Mouse (Mus musculus) adrenal gland, adult 18-20 months (tissue): ENCODE measurements around the gene Mrps27. TPM values are rescaled to one million over a fixed set of nuclear protein-coding genes. Genes with fewer than 3 reads are reported as not detected.

ENCODE experiments used
- DNase-seq, 2 experiments: peaks; one replicate each; pipeline ENCODE4 v3.0.0; 2021 to 2022; ENCODE audit warnings: low spot score in 2 of 2
- total RNA-seq, 2 experiments: library from RNA; stranded (reverse); gene quantifications; 1 replicate in 1 of 2; 2 replicates in 1 of 2; pipeline ENCODE4 v1.2.3; 2021

Mrps27 gene
- total RNA-seq, 2 experiments from 2014 or later, result 39.8 to 40.9 TPM

DNA sequence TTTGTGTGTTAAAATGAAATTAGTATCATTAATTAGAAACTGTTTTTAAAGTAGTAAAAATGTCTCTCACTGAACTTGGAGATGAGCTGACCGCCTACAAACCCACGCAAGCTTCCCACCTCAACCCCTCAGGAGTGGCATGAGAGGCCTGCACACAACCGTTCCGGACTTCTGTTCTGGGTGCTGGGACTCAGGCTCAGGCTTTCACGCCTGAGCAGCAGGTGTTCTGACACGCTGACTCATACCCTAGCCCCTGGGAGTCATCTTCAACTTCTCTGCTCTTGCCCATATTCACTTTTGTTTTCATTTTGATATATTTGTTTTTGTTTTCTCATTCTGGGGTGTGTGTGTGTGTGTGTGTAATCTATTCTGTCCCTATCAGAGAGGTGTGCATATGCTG lies 5.4 kb downstream of the Mrps27 start:
- no peak for DNase-seq

DNA sequence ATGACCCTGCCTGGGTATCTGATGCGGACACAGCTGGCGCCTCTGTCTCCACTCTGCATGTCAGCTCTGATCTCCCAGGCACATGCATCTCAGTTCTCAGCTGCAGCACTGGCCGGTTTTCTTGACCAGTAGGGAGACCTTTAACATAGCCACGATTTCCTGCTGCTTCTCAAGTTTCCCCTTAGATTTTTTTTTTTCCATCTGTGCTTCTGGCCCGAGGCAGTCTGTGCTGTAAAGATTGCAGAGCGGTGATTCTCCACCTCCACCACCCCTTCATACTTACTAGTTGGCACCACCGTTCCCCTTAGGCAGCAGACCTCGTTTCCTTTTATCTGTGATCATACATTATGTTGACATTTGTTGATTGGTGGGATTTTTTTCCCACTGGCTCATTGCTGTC lies 6.6 kb downstream of the Mrps27 start:
- no peak for DNase-seq

DNA sequence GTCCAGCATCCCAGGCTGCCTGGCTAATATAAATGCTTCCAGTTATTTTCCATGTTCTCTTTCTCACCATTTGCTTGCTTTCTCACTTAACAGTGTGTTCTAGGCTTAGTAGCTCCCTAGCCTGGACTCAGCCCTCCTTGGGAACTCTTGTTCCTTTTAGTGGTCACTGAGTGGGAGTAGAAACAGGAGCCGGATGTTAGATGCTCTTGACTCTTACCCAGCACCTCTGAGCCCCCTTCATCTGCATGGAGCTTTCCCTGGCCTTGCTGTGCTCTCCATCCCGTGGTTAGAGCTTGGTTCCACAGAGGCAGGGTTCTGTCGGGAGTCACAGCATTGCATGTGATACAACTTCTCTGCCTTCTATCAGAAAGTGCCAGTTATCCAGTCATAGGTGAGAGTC lies 7.0 kb downstream of the Mrps27 start:
- no peak for DNase-seq

DNA sequence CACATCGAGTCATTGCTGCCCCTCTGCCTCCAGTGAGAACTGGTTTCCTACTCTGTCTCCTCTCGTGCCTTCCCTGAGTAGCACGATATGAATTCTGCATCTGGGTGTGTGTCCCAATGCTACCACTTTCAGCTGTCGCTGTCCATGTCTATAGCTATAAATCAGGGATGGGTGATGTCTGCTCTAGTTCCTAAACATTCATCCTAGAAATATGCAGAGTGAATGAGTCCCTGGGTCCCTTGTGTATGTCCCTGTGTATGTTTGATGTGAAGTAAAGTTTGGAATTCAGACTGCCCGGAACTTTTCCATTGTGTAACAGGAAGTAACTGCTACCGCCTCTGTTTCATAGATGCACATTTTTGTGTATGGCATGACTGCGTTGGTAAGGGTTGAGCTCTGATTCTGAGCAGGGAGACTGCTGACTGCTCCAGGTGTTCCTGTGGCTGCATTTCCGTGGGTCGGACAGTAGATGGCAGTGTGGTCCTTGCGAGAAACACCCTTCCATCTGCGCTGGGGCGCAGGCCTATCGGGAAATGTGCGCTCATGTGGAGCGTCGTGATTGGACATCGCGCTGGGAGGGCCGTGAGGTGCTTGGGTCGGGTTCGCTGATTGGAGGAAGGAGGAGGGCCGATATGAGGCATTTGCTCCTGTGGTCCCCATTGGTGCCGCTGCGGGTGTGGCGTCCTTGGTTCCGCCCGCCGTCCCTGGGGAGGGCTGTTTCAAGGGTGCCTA lies 8.3 kb downstream of the Mrps27 start:
- DNase-seq, result peak; percentile 82 to 87

DNA sequence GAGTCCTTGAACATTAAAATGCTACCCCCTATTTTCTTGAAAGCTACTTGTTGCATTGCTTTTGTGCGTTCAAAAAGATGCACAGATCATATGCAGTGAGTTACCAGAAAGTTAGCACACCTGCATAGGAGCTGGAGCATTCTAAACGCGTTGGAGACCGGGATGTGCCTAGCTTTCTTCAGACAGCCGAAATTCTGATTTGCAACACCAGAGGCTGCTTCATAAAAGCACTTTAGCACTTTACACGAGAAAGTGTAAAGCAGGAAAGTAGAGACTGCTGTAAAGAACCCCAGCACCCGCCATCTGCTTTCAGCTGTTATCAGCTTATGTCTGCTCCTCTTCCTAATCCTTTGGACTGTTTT lies 8.9 kb downstream of the Mrps27 start:
- DNase-seq, result no peak

DNA sequence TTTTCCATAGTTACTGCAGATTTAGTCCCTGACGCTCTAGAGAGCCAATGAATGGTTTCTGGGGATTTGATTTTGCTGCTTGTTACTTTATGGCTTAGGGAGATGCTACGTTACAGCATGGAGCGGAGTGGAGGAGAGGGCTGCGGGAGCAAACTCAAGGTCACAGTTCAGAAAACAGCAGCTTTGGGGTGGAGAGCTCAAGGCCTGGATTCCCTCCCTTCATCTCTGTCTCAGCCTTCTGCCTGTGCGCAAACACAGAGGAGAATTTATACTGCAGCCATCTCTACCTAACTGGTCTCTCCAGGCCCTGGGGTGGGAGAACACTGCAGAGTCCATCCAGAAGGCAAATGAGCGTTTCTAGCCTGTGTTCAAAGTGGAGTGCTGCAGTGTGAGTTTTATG lies 10.5 kb downstream of the Mrps27 start:
- no peak for DNase-seq

DNA sequence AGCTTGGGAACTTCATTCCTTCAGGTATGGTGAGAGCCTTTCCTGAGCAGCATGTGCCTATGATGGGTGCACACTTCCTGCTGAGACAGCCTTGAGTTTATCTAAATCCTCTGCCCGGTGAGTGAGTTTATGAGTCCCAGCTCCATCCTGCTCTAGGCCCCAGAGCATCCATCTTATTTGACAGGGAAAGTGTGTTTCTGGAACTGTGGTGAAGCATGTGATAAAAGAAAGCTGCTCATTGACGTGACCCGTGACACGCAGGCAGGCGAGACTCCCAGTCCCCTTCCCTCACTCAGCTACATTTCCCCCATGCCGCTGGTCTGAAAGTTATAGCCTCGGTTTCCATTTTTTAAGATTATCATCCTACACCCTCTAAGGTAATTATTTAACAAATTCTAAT lies 11.3 kb downstream of the Mrps27 start:
- no peak for DNase-seq

DNA sequence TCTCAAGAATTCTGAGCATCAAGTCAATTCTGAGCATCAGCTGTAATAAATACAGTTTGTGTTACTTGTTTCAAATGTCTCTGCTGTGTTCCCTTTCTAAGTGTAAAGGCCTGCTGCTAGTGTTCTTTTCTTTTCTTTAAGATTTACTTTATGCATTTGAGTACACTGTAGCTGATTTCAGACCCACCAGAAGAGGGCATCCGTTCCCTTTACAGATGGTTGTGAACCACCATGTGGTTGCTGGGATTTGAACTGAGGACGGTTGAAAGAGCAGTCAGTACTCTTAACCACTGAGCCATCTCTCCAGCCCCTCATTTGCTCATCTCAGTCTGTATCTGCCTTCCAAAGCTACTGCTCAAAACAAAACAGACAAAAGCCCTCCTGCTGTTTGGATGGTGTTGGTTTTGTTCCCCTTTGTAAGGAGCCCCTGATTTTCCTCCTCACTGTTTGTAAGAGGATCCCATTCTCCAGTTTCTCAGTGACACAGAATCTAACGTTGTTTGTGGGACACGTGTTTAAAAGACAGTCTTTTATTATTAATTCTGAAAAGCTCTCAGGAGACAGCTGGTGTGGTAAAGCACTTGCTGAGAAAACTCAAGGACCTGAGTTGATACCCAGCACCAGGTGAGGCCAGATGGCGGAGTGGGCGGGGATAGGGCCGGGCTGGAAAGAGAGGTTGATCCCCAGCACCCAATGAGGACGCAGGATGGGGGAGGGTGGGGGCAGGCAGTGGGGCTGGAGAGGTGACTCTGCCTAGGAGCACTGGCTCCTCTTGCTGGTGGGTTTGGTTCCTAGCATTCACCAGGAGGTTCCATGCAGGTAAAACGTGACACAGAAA lies 12.1 kb downstream of the Mrps27 start:
- no peak for DNase-seq

DNA sequence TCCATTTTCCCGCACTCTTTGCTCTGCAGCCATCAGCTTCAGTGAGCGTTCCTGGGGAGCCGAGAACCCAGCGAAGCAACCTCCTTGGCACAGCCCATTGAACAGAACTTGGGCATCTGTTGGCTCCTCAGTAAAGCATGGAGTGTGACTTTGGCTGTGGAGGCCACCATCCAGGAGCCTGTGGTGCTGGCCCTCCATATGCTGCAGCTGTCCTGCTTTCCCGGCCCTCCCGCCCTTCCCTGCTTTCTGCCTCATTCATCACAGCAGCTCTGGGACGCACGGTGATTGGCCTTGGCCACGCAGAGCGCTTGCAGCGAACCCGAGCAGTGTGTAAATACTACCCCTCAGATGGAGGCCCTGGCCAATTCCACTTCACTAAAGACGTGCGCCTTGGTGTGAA lies 14.3 kb downstream of the Mrps27 start:
- DNase-seq, result no peak

DNA sequence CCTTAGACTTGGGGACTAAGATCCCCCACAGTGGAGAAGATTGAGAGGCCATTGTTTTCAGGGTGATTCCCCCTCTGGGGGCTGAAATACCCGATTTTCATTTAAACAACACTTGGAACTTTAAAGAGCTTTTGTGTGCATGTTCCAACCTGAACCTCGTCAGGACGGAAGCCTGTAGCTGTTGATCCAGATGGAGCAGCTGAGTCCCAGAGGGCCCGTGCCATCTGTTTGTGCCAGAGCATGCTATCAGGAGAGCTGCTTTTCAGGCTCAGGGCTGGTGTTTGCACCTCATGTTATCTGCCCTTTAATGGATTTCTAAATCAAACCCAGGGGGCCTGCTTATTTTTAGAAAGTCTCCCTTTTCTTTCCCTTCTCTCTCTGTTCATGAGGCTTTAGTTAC lies 19.3 kb downstream of the Mrps27 start:
- no peak for DNase-seq

DNA sequence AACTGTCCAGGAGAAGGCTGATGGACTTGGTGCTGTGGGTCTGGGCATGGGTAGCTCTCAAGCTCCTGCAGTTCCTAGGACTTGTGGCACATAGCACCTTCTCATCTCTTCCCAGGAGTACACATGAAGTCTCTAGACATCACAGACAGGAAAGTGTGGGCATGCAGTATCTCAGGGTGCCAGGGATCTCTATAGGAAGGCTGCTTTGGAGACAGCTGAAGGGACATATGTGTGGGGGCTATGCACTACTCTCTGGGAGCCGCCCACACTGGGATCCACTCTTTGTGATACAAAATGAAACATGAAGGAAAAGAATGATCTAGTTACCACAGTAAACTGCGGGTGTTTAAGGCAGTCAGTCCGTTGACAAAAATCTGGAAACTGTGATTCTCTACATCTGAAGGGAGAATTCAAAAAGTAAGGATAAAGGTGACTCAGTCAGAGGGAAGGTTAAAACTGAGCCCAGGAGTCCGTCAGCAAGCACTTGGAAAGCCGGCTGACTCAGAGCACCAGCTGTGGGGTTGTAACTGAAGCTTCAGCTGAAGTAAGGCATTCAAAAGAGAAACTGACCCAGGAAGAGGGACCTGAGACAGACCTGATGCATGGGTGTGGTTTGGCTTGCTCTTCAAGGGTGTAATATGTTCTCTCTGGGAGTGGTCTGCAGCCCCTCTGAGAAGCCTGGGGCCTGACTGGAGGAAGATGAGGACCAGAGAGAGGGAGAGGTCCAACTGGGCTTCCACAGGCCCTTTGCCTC lies 22.0 kb downstream of the Mrps27 start:
- no peak for DNase-seq

DNA sequence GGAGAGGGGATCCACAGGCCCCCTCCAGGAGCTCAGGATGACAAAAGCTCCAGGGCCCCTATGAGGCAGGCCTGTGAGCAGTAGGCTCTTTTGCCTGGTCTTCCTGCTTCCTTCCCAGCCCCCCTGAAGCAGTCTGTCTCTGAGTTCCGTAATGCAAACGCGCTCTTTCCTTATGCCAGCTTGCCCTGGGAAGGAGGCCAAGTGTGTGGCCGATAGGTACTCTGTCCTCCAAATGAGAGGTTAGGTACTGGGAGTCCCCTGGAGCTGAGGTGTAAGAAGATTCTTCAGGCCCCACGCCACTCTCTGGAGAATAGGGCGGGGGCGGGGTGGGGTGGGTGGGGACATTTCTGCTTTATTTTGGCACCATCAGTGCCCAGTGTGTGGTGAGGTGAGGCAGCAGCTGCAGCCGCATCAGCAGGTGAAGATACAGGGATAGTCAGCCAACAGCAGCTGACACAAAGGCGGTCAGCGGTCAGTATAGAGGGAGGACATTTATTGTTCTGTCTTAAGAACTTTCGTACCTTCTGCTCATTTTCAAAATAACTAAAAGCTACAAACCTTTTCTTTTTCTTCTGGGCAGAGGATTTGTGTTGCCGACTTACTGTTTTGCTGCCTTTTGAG lies 23.1 kb downstream of the Mrps27 start:
- DNase-seq, result no peak

DNA sequence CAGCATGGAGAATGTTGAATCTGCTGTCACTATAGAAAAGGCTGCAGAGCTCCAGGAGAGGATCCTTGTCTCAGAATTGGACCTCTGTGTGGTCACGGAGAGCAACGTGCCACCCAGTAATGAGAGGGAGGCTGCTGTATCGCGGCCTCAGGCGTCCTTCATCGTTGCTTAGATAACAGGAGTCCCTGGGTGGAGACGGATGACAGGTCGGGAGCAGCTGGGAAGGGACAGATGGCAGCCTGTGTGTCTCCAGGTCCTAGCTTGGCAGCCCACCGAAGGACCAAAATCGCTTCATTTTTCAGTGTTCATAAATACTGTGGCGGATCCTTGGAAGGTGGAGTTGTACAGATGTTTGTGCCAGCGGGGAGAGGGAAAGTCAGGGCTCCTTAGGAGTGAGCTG lies 24.5 kb downstream of the Mrps27 start:
- no peak for DNase-seq

DNA sequence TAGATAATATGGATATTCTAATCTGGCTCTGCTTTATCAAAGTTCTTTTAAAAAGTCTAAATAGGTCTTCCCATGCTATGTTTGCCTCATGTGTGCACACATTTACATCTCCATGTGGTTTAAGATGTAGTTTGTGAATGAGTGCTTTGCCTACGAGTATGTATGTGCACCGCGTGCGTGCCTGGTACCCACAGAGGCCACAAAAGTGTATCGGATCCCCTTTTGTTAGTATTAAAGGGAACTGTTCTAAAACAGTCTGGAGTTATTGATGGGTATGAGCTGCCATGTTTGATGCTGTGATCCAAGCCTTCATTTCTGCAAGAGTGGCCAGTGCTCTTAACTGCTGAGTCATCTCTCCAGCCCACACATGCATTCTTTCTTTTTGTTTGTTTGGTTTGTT lies 26.7 kb downstream of the Mrps27 start:
- no peak for DNase-seq

DNA sequence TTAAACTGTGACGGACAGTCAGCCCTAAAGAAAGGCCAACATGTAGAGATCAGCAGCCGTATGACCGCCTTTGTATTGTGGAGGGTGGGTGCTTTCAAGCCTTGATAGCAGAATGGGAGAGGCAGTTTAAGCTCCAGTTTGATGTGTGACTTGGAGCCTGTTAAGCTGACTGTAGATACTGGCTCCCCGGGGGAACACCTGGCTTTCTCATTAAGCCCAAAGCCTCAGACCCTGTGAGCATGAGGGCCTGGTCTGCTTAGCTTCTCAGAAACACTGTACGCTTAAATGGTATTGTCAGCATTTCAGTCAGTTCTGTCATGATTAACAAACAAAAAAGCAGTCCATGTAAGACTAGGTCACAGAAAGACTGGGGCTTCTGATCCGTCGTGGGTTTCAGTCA lies 29.1 kb downstream of the Mrps27 start:
- no peak for DNase-seq

DNA sequence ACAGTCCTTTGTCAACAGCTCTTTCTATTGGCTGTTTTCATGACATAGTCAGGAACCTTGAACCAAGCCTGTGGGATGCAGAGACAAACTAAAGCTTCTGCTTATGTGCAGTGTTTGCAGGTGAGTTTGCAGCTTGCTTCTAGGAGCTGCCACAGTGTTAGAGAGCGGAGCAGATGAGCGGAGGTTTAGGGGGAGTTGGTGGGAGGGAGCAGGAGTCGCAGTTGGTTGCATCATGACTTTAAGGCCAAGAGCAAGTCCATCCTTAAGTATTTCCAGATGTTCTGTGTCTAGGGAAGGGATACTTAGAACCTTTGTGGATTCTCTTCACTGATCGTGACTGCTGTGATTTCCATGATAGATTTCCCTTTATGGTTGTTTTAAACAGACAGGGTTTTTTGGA lies 29.6 kb downstream of the Mrps27 start:
- no peak for DNase-seq

DNA sequence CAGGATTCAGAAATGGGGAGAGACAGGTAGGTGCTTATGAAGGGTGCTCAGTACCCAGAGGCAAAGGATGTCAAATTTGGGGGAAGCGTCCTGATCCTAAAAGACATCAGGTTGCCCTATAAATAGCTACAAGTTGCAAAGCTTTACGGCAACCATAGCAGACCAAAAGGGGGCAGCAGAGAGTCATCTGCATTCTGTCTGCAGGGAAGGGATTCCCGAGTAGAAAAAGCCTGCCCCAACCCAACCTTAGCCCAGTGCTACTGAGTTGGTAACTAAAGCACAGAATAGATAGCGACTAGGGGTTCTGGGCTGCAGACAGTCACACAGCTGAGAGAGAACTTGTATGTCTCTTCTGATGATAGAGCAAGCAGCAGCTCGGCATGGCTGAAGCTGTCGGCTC lies 31.0 kb downstream of the Mrps27 start:
- DNase-seq, result peak; percentile 80 to 83

DNA sequence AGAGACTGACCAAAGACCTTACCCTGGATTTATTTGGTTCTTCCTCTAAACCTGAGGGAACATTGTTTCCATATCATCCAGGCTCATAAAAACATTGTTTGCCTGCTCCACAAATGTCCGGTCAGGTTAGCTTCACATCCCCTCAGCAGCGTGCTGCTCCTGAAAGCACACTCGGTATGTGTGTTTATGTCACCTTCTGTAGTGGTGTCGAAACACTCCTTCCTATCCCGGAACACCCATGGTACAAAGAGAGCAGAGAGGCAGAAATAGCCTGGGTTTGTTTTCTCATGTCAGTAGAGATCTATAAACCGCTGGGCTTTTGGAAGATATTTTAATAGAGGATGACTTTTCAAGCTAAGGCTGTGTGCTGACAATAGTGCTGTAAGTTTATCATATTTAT lies 32.5 kb downstream of the Mrps27 start:
- no peak for DNase-seq

DNA sequence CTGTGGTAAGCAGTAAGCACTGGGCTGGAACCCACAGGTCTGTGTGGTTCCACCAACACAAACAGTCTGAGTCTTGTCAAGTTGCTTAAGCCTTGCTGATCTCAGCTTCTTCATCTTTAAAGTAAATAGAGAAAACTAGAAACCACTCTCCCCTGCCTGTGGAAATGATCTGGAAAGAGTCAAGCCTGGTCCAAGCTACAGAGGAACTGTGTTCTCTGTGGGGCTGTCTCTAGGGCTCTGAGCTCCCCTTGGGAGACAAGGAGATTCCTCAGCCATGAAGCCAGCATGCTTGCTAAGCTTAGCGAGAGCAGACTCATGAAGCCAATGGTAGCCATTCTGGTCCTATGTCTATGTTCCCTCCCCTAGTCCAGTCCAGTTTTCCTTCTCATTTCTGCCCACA lies 33.6 kb downstream of the Mrps27 start:
- no peak for DNase-seq

DNA sequence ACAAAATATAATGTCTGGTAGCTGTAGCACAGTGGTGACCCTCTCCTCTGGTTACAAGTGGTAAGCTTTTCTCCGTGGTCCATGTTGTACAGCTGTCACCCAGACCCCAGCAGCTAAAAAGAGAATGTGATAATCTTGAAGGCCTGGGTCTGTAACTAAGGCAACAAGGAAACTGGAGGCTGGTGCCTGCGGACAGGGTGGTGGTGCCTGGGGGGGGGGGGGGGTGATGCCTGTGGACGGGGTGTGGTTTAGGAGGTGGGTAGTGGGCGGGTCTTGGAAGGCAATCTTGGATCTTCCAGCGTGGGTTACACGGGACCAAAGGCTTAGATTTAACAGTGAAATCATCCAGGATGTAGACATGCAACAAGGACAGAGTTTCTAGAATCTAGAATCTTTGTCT lies 37.8 kb downstream of the Mrps27 start:
- no peak for DNase-seq

DNA sequence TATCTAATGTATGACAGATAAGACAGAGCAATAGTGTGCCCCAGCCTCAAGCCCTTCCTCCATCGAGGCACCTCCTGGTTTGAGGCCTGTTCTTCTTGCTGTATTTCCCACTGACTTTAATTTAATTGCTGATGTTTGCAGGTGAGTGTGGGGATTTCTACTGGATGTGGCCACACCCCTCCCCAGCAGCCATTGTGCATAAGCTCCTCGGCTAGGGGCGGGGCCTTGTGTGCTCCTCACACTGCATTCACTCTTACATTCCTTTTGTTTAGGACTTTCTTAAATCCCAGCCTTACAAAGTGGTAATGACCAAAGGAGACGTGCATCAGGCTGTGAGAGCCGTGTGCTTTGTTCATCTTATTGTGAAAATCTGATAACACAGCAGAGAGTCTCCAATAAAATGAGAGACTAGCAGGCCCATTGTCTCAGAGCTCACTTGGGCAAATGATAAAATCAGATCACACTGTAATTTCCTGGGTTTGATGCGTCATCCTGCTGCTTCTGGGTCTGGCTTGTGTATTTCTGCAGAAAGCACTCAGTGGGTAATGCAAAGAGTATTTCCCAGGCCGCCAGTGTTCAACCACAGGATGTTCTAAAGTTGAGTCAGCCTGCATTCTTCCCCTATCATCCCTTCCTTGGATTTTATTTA lies 40.1 kb downstream of the Mrps27 start:
- DNase-seq, result no peak
